Mouse (Mus musculus) 416B (cell line): Measurements from ENCODE around the gene Mroh8.
"Not testable (repeated sequence)": the region's sequence is repeated elsewhere in the genome, so short reads cannot be mapped to it uniquely, and the experiment has no call there.

ENCODE experiments used
- DNase-seq: peaks from one replicate; pipeline ENCODE4 v3.0.0; 2011; ENCODE audit warnings: low read depth

The Mroh8 gene

DNA sequence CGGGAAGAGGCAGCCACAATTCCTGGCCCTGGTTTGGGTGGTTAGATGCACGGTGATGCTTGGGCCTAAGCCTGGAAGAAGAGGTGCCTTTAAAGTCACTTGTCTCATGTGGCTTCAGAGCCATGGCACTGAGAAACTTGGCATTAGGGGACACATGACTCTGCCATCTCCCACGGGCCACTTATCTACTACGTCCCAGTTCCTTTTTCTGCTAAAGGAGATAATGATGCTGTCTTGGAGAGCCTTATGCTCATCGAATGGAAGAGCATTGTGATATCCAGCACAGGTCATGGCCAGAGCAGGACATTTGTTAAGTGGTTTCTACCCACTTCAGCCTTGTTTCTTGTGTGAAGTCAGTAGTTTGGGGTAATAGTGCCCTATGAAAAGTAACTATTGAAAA lies 9.6 kb upstream of the Mroh8 start:
- no peak for DNase-seq

GRCm38 (mm10) chr2:157287542-157287941 lies 8.2 kb upstream of the Mroh8 start:
- peak; percentile 67 for DNase-seq

DNA sequence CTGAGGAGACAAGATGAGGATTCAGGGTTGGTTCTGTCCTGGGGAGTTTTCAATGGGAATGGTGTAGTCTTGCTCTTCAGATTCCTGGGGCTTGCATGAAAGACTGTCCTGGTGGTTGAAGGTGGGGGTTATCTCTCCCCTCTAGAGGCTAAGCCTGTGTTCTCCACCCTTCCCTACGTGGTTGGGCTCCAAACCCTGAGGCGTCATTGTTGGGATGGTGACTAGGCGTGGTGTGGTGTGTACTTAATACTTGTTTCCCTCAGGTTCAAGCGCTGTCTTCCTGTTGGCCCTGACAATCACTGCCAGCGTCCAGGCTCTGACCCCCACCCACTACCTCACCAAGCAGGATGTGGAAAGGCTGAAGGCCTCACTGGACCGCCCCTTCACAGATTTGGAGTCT lies 4.0 kb upstream of the Mroh8 start:
- no peak for DNase-seq

DNA sequence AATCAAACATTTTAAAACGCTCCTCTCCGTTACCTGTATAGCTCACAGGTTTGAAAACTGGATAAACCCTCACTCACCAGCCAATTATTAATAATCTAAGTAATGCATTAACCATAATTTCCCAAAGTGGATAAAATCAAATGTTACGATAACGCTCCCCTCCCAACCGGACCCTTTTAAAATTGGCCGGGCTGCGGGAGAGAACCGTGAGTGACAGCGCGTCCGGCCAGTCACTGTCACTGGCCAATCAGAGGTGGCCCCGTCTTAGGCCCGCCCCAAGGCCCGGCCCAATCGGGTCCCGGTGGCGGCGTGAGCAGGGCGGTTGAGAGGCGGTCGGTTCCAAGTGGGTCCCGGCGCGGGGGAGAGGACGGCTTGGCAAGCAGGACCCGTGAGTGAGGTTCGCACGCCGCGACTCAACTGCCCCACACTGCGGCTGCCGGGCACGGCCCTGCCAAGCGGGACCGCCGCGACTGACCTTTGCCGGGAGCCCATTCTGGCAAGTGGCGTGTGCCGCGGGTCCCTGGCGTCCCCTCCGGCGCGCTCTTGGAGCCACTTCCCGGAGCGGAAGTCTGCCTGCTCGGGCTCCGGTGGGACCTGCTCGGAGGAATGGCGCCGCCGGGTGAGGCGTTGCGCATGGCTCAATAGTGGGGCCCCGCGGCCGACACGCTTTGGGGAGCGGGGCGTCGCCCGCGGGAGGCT lies 483 bp downstream of the Mroh8 start, which contains the start of gene Rpn2:
TSS of gene Rpn2 (plus strand) at position 301 of the 699 bp plus-strand sequence.
- DNase-seq, result peak; percentile 94

- DNase-seq, result no peak
Measured at GRCm38 (mm10) chr2:157263832-157264231, 15.5 kb downstream of the Mroh8 start.

DNA sequence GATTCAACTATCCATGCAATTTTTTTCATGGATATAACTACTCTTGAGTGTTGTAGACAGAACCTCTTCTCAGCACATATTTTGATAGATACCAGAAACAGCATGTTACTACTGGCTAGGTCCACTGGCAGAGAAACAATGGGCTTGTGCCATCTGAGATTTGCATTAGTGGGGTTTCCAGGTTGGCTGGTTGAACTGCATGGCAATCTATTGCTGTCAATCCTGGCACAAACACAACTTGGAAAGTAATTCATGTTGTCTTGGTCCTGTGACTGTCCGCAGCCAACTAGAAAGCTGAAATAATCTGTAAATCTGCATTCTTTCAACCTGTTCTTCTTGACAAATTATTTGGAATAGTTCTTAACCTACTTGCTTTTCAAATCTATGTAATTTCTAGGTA lies 16.2 kb downstream of the Mroh8 start:
- DNase-seq, result no peak

DNA sequence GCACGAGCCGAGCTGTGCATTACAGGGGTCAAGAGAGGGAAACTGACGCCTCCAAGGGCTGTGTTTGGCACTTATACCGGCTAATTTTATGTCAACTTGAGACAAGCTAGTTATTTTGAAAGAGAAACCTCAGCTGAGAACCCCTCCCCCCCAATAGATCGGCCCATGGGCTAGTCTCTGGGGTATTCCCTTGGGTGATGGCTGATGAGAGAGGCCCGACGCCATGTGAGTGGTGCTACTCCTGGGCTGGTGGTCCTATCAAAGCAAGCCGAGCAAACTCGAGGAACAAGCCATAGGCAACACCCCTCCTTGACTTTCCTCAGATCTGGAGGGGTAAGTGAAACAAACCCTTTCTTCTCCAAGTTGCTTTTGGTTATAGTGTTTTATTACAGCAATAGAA lies 16.8 kb downstream of the Mroh8 start:
- DNase-seq, result no peak

DNA sequence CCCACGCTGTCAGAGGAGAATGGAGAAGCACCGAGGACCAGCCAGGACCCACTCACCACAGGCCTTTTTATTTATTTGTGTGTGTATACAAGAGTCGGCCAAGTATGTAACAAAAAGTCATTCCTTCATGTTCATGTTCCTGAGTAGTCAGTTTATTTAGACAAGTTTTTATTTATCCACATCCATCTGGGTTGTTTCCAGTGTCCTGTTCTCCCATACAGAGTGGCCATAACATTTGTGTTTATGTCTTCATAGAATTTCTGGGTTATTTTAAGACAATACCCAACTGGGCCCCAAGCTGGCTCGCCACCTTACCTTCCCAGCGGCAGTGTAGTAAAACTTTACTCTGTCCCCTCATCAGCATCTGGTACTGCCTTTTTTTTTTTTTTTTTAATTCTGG lies 17.4 kb downstream of the Mroh8 start:
- no peak for DNase-seq

GRCm38 (mm10) chr2:157259720-157260119 lies 19.6 kb downstream of the Mroh8 start:
- peak; percentile 68 for DNase-seq

DNA sequence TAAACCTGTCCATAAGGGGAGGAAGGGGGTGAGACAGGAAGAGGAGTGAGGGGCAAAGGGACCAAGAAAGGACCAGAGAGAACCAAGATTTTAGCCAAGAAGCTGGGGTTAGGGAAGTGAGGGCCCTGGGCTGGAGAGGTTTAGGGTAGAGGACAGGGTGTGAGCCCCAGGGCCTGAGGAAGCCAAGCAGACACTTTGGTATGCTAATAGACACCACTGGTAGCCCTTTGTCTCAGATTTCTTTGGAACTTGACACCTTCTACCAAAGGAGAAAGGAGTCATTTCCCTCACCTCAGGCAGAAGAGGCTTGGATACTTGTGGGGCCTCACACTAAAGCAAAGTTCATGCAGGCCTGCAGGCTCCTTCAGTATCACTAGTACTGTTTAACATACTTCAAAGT lies 31.2 kb downstream of the Mroh8 start:
- DNase-seq, result no peak

DNA sequence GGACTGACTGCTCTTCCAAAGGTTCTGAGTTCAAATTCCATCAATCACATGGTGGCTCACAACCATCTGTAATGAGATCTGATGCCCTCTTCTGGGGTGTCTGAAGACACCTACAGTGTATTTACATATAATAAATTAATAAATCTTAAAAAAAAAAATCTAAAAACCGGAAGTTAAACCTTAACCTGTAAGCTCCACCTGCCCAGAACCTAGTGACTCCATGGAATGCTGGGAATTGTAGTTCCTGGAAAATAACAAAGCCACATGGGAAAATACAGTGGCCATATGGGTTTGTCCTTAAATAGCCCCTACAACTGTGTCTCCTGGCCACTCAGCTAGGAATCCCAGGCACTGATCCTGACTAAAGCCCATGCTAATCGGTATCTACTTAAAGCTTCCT lies 33.7 kb downstream of the Mroh8 start:
- DNase-seq, result no peak

- DNase-seq, result peak; percentile 29
Measured at GRCm38 (mm10) chr2:157245001-157245400, 34.3 kb downstream of the Mroh8 start.

GRCm38 (mm10) chr2:157235946-157236345 lies 43.4 kb downstream of the Mroh8 start:
- no peak for DNase-seq

DNA sequence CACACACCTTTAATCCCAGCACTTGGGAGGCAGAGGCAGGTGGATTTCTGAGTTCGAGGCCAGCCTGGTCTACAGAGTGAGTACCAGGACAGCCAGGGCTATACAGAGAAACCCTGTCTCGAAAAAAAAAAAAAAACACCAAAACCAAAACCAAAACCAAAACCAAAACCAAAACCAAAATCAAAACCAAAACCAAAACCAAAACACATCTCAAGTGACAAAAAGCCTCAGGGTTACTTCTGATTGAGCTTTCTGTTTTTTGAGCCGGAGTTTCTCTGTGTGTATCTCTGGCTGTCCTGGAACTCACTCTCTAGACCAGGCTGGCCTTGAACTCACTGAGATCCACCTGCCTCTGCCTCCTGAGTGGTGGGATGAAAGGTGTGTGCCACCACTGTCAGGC lies 57.4 kb downstream of the Mroh8 start:
- not testable (repeated sequence) for DNase-seq

DNA sequence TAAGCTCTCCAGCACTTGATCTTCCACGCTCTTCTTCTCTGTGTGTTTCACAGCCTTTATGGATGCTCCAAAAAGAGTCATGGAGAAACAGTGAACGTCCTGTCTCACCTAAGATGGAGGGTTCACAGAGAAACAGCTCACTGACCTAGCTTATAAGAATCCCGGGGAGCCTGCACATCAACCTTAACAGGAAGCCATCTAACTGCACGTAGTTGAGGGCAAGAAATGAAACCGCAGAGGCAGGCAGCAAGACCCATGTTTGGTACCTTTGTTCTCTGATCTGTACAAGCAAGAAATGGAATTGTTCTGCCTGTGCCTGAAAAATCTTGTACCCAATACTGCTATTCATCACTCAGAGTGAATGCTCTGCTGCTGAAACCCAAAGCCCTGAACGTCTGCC lies 59.2 kb downstream of the Mroh8 start:
- DNase-seq, result no peak

- no peak for DNase-seq
Measured at GRCm38 (mm10) chr2:157211731-157212130, 67.6 kb downstream of the Mroh8 start.

DNA sequence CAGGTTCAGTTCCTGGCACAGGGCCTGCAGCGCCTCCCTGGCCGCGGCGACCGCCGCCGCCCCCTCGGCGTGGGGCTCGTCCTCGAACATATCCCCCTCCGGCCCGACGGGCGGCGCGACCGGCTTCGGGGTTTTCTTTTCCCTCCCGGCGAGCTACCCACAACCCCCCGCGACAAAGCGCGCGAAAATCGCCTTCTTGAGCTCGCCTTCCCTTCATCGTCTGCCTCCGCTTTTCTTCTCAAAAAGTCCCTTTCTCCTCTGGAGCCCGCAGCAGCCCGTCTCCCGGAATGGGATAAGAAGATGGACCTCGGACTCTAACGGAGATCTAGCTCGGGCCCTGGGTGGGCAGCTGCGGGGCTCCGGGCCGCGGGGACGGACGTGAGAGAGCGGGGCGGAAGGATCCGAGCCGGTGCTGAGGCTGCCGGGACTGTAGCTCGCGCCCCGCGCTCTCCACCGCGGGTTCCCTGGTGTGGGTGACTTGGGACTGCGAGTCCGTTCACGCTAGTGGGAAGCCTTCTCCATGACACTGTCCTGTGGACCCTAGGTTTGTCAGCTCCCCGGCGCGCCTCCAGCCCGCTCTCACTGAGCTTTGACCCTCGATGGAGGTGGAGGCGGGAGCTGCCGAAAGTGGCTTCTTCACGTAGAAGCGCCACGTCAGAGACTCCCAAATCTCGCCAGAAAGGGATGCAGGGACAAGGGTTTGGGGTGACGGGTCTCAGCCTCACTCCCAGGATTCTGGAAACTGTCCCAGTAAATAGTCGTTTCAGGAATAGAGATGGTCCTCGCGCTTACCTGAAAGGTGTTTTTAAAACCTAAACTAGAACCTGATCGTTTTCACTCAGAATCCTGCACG lies 74.8 kb downstream of the Mroh8 start, which contains the start of gene Rbl1:
TSS of gene Rbl1 (minus strand) at position 169 of the 853 bp plus-strand sequence.
- DNase-seq, result peak; percentile 91

DNA sequence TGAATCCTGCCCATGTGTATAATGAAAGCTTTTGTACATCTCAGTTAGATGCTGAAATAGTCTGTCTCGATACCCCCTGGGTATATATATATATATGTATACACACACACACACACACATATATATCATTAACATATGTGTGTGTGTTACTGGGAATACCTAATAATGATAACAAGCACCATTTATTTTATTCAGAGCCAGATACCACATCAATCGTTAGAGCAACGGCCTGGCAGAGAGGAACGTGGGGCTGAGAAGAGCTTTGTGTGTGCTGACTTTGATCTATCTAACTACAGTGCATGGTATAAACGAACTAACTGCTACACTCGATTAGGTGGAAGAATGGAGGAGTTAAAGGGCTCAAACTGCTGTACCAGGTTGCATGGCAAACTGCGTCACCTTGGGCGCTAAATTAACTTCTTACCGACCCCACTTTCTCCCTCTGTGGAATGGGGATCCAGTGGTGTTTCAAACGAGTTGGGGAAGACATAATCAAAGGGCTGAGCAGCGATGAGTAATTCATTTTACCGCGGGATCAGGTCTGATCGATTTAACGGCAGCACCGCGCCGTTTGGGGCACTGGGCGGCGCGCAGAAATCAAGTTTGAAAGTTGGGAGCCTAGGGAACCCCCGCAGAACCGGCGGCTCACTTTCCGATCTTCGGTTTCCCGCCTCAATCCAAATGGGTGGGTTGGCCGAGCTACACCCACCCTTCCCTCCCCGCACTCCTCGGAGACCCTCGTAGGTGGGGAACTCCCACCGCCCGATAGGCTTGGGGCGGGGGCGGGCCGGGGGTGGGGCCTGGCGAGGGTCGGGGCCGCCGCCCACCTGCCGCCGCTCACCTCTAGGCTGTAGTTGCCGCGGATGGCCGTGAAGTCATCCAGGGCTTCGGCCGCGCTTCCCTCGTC lies 75.6 kb downstream of the Mroh8 start:
- peak; percentile 71 for DNase-seq

GRCm38 (mm10) chr2:157203026-157203425 lies 76.3 kb downstream of the Mroh8 start:
- DNase-seq, result peak; percentile 16

- DNase-seq, result peak; percentile 20
Measured at GRCm38 (mm10) chr2:157202361-157202760, 77.0 kb downstream of the Mroh8 start.

GRCm38 (mm10) chr2:157201081-157201830 lies 78.1 kb downstream of the Mroh8 start:
- DNase-seq, result peak; percentile 80
